Mouse (Mus musculus): ENCODE results near the gene Tbcc. TPM values are rescaled to one million over a fixed set of nuclear protein-coding genes. Genes with fewer than 3 reads are reported as not detected.

Gene Tbcc
- polyA plus RNA-seq, 1 experiment from 2014 or later, result 51.0 TPM

DNA sequence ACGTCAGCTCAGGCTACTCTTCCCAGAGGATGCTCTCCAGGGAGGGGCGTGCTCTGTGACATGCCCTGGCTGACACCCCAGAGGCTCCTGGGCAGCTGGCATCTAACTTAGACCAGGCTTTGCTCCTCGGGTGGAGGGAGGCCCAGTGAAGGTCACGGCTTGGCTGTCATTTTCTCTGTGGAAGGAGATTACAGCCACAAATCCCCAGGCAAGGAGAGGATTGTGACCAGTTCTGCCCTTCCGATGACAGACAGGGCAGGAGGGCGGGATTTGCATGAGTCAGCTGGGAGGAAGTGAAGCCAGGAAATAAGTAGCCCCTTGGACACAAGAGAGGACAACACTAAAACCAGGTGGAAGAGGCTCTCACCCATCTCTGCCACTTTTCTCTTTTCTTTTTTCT lies 21.8 kb downstream of the Tbcc start:
- Histone ChIP-seq H3K36me3 (ENCODE audit: insufficient read depth, low read length) (no peaks in the 10 kb centered on the region), H3K4me2 (replicated peaks; ENCODE audit: low read depth, low read length) (no peak overlapping the region), H3K9ac (replicated peaks; ENCODE audit: low read depth) (no peak overlapping the region), H3K27ac (ENCODE audit: low read length) (no peak overlapping the region), H3K9me3 (ENCODE audit: low read length) (no peaks in the 10 kb centered on the region), H3K27me3 (replicated peaks; ENCODE audit: insufficient read depth, low read length) (no peaks in the 10 kb centered on the region), H3K4me1 (ENCODE audit: insufficient read depth, low read depth, low read length) (no peaks in the 10 kb centered on the region), H3K4me3 (ENCODE audit: low read depth, low read length) (no peak overlapping the region)
- no peak for DNase-seq (ENCODE audit: low spot score)
- TF ChIP-seq CTCF (IDR thresholded peaks at IDR 0.05) (no peak), EP300 (IDR thresholded peaks at IDR 0.05) (no peak)
- 37% methylated on average over 6 of the region's 6 CpGs for WGBS
- no peak for ATAC-seq

- no peaks in the 10 kb centered on the region for H3K36me3 ChIP-seq (ENCODE audit: insufficient read depth, low read length)
- no peak for ATAC-seq
- no peak overlapping the region for H3K4me2 ChIP-seq (replicated peaks; ENCODE audit: low read depth, low read length)
These were observed 24.6 kb downstream of the Tbcc start for GRCm38 (mm10) chr17:46915129-46915528.

GRCm38 (mm10) chr17:46918951-46919350 lies 28.5 kb downstream of the Tbcc start:
- ATAC-seq, result no peak
- WGBS, result 15% methylated on average over 4 of the region's 4 CpGs

More at GRCm38 (mm10) chr17:46915129-46915528, 24.6 kb downstream of the Tbcc start:
- no peaks in the 10 kb centered on the region for H3K4me1 ChIP-seq (ENCODE audit: insufficient read depth, low read depth, low read length)
- no peaks in the 10 kb centered on the region for H3K27me3 ChIP-seq (replicated peaks; ENCODE audit: insufficient read depth, low read length)
- H3K27ac ChIP-seq (ENCODE audit: low read length), result no peak overlapping the region
- TF ChIP-seq EP300 (IDR thresholded peaks at IDR 0.05) (no peak), CTCF (IDR thresholded peaks at IDR 0.05) (no peak)
- H3K9ac ChIP-seq (replicated peaks; ENCODE audit: low read depth), result no peak overlapping the region
- 66% methylated on average over 3 of the region's 3 CpGs for WGBS
- H3K9me3 ChIP-seq (ENCODE audit: low read length), result no peaks in the 10 kb centered on the region
- no peak overlapping the region for H3K4me3 ChIP-seq (ENCODE audit: low read depth, low read length)
- no peak for DNase-seq (ENCODE audit: low spot score)

DNA sequence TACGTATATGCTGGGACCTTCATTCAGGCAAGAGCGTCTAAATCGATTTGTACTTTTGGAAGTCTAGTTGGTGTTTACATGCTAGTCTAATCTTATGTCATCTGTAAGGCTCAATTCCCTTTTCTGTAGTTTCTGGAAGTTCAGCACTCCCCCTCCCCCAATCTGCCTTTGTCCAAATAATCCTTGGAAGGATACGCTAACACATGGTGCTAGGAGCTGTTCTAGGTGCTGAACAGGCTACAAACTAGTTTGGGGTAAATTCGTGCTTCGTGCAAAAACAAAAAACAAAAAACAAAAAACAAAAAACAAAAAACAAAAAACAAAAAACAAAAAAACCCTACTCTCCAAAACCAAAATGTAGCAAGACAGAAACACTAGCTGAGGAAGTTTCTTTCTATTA lies 30.4 kb downstream of the Tbcc start:
- no peaks in the 10 kb centered on the region for H3K27me3 ChIP-seq (replicated peaks; ENCODE audit: insufficient read depth, low read length)
- H3K4me2 ChIP-seq (replicated peaks; ENCODE audit: low read depth, low read length), result no peak overlapping the region
- no peaks in the 10 kb centered on the region for H3K9me3 ChIP-seq (ENCODE audit: low read length)
- ATAC-seq (no peak), DNase-seq (ENCODE audit: low spot score) (peak; percentile 25)
- H3K4me3 ChIP-seq (ENCODE audit: low read depth, low read length), result no peak overlapping the region
- H3K27ac ChIP-seq (ENCODE audit: low read length), result no peak overlapping the region
- no peak for TF ChIP-seq EP300 (IDR thresholded peaks at IDR 0.05)
- H3K36me3 ChIP-seq (ENCODE audit: insufficient read depth, low read length), result no peaks in the 10 kb centered on the region
- 49% methylated on average over 6 of the region's 6 CpGs for WGBS
- H3K4me1 ChIP-seq (ENCODE audit: insufficient read depth, low read depth, low read length), result no peaks in the 10 kb centered on the region
- no peak overlapping the region for H3K9ac ChIP-seq (replicated peaks; ENCODE audit: low read depth)

More at GRCm38 (mm10) chr17:46918951-46919350, 28.5 kb downstream of the Tbcc start:
- no peak for DNase-seq (ENCODE audit: low spot score)
- no peaks in the 10 kb centered on the region for H3K4me1 ChIP-seq (ENCODE audit: insufficient read depth, low read depth, low read length)
- no peak overlapping the region for H3K27ac ChIP-seq (ENCODE audit: low read length)
- no peak for TF ChIP-seq EP300 (IDR thresholded peaks at IDR 0.05)
- H3K9me3 ChIP-seq (ENCODE audit: low read length), result no peaks in the 10 kb centered on the region
- H3K36me3 ChIP-seq (ENCODE audit: insufficient read depth, low read length), result no peaks in the 10 kb centered on the region
- no peak overlapping the region for H3K4me2 ChIP-seq (replicated peaks; ENCODE audit: low read depth, low read length)
- H3K4me3 ChIP-seq (ENCODE audit: low read depth, low read length), result no peak overlapping the region
- H3K27me3 ChIP-seq (replicated peaks; ENCODE audit: insufficient read depth, low read length), result no peaks in the 10 kb centered on the region
- H3K9ac ChIP-seq (replicated peaks; ENCODE audit: low read depth), result no peak overlapping the region

GRCm38 (mm10) chr17:46926192-46926591 lies 35.7 kb downstream of the Tbcc start:
- Histone ChIP-seq H3K4me2 (replicated peaks; ENCODE audit: low read depth, low read length) (no peak overlapping the region), H3K4me1 (ENCODE audit: insufficient read depth, low read depth, low read length) (no peaks in the 10 kb centered on the region), H3K9me3 (ENCODE audit: low read length) (no peaks in the 10 kb centered on the region), H3K36me3 (ENCODE audit: insufficient read depth, low read length) (peaks cover 14% of the 10 kb centered on the region), H3K4me3 (ENCODE audit: low read depth, low read length) (no peak overlapping the region), H3K27me3 (replicated peaks; ENCODE audit: insufficient read depth, low read length) (no peaks in the 10 kb centered on the region), H3K27ac (ENCODE audit: low read length) (no peak overlapping the region), H3K9ac (replicated peaks; ENCODE audit: low read depth) (no peak overlapping the region)
- DNase-seq (ENCODE audit: low spot score), result no peak
- 49% methylated on average over 6 of the region's 6 CpGs for WGBS
- no peak for ATAC-seq
- TF ChIP-seq EP300 (IDR thresholded peaks at IDR 0.05), result no peak
- no peak for TF ChIP-seq CTCF (IDR thresholded peaks at IDR 0.05)

GRCm38 (mm10) chr17:46926941-46927340 lies 36.5 kb downstream of the Tbcc start:
- WGBS, result 80% methylated on average over 3 of the region's 3 CpGs
- Histone ChIP-seq H3K27me3 (replicated peaks; ENCODE audit: insufficient read depth, low read length) (no peaks in the 10 kb centered on the region), H3K9ac (replicated peaks; ENCODE audit: low read depth) (no peak overlapping the region), H3K27ac (ENCODE audit: low read length) (no peak overlapping the region), H3K9me3 (ENCODE audit: low read length) (no peaks in the 10 kb centered on the region), H3K36me3 (ENCODE audit: insufficient read depth, low read length) (peaks cover 21% of the 10 kb centered on the region), H3K4me2 (replicated peaks; ENCODE audit: low read depth, low read length) (no peak overlapping the region), H3K4me3 (ENCODE audit: low read depth, low read length) (no peak overlapping the region), H3K4me1 (ENCODE audit: insufficient read depth, low read depth, low read length) (no peaks in the 10 kb centered on the region)
- ATAC-seq (no peak), DNase-seq (ENCODE audit: low spot score) (no peak)
- TF ChIP-seq EP300 (IDR thresholded peaks at IDR 0.05) (no peak), CTCF (IDR thresholded peaks at IDR 0.05) (no peak)

- Histone ChIP-seq H3K9me3 (ENCODE audit: low read length) (no peaks in the 10 kb centered on the region), H3K27me3 (replicated peaks; ENCODE audit: insufficient read depth, low read length) (no peaks in the 10 kb centered on the region), H3K9ac (replicated peaks; ENCODE audit: low read depth) (no peak overlapping the region), H3K36me3 (ENCODE audit: insufficient read depth, low read length) (peaks cover 30% of the 10 kb centered on the region), H3K4me1 (ENCODE audit: insufficient read depth, low read depth, low read length) (no peaks in the 10 kb centered on the region), H3K4me2 (replicated peaks; ENCODE audit: low read depth, low read length) (no peak overlapping the region), H3K27ac (ENCODE audit: low read length) (no peak overlapping the region), H3K4me3 (ENCODE audit: low read depth, low read length) (no peak overlapping the region)
- TF ChIP-seq EP300 (IDR thresholded peaks at IDR 0.05) (no peak), CTCF (IDR thresholded peaks at IDR 0.05) (no peak)
- DNase-seq (ENCODE audit: low spot score) (no peak), ATAC-seq (no peak)
- 95% methylated on average over 5 of the region's 5 CpGs for WGBS
These were observed 37.3 kb downstream of the Tbcc start for GRCm38 (mm10) chr17:46927781-46928180.
